Mouse (Mus musculus) frontal cortex, postnatal 10 days (tissue): ENCODE data around the gene Erg.

Experiments
- DNase-seq, 2 experiments: peaks; one replicate each; pipeline ENCODE4 v3.0.0; 2022; ENCODE audit warnings: low spot score in 2 of 2, mixed read lengths in 1 of 2

The Erg gene

DNA sequence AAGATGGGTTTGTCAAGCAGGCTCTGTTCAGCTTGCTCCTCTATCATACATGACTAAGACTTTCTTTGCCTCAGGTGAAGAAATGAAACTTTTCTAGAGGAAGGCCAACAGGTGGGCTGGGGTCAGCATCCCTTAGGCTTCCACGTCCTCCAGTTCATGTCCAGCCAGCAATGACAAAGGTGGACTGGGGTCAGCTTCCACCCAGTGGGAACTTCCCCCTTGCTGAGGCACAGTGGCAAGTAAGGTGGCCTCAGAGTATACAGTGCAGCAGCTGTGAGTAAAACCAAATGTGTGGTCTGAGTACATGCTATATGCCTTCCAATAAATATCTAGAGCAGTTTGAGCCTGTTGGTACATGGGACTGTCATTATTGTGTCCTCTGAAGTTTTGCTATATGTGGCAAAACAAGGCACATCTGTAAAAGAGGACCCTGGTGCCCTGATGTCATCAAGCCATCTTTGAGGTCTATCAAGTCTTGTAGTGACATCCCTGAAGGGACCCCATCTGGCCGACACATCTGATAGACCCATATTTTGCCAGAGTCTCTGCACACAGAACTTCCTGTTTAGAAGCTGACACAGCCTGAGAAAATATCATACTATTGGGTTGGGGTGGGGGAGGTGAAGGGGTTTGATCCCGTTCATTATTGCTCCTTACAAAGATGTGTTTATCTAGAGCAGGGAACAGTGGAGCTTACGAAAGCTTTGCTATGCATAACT, 197.4 kb downstream of the Erg start:
- no peak for DNase-seq

DNA sequence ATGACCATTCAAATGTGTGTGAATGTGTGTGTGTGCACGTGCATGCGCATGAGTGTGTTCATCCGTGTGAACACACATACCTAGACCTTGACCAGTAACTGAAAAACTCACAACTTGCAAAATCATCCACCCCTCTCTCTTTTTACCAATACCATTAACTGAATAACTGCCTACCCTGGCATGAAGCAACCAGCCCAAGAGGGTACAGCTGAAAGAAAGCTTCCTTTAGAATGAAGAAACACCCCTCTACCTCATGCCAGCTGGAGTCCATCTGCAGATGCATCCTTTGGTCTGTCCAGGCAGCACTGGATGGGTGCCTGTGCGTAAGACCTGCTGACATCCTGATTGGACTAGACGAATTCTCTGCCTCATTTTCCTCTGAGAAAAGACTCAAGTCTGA, 198.1 kb downstream of the Erg start:
- no peak for DNase-seq

DNA sequence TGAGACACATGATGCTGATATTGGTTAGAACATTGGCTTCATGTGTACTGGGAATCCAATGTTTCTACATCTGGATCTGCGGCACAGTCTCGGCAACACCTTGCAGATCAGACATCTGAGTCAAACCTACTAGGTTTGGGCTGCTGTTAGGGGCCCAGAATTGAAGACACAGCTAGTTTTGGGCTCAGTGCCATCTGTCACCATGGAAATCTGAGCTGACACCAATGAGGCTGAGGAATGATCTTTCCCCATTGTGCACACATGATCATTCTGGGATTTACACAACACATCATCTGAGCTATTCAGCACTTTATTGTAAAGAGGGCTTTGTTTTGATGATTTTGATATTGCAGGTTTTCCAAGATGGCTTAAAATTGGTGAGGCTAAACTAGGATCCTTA, 199.4 kb downstream of the Erg start:
- DNase-seq: no peak

DNA sequence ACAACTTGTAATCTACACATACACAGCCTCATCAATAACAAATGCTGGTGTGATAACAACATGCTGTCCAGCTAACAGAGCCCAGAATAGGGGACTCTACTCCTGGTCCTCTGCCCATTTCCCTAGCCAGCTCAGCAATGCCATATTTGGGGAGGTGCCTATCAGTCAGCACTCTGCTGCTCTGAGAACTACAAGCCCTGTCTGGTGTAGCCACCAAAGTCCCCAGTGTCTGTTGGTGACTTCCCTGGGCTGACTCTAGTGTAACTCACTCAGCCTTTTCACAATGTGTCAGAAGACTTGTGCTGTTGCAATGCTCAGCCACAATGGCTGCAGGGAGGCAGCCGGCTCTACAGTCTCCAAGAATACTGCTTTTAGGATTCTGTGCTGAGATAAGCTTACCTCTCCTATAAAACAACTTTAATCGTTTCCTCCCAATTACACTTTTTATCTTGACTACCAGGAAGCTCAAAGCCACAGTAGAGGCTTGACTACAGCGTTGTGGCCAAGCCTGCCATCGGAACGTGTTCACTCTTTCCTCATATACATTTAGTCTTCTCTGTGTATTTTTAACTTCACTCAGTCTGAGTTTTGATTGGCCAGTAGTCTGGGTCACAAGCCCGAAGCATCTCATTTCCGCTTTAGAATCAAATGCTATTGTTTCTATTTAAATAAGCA, 201.0 kb downstream of the Erg start:
- DNase-seq: no peak

DNA sequence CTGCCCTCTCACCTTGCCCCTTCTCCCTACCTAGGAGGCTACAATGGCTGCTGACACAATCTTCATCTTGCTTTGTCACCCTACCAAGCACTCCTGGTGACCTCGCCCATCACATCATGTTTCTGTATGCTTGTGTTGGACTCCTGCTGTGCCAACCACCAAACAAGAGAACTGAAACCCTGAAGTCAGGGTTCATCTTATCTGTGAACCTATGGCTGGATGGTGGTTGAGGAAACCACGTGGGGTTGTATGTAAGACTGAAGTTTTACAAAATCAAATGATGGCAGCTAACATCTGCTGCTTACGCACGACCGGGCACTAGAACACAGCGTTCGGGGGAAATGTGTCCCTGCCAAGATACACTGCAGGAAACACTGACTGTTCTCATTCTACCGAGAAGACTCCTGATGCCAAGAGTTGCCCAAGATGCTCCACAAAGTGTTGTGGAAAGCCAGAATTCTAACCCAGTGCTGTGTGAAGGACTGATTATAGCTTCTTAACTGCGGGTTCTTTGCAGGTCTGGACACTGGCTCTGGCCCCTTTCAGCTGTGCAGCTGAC, 201.7 kb downstream of the Erg start:
- DNase-seq: no peak

DNA sequence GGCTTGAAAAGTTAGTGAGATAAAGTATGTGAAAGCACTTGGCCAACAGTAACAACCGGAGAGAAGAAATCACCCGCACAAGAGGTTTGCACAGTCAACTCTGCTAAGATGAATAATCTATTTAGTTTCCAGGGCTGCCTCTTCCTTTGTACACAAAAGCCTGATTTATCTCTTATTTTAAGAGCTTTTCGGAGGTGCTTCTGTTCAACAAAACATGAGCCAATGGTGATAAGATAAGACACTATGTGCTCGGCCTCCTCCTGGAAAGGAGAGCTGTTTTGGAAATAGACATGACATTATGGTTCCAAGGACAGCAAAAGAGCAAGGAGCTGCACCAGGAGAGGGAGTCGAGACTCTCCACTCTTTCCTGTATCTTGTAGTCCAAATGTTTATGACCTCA, 204.1 kb downstream of the Erg start:
- DNase-seq: no peak

DNA sequence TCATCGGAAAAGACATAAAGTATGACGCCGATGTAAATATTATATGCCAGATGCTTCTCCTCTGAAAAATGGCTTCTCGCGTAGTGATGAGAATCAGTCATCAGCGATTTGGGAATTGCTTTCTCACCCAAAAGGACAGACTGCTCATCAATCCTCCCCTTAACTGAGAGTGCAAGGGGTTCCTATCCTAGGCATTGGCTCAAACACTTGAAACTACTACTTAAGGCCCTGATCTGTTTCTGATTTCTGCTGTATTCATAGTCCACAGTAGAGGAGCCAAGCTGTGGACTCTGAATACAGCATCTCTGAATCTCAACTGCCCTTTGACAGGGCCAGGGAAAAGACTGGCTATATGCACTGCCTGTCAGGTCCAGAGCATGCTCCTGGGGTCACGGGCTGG, 209.6 kb downstream of the Erg start:
- no peak for DNase-seq

DNA sequence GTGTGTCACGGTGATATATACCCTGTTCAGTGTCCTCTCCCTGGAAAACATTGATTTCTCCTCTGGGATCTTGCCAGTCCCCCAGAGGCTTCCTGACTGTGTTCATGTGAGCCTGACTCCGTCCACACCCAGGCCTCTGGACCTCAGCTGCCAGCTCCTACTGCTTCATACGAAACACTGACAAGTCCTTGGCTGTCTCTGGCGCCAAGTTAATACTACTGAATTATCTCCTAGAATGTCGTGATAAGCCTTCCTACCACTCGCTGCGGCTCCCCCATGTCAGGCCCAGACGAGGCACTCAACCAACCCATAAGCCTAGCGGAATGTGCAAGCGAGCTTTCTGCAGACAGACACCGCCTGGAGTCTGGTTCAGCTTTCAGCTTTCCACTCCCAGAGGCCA, 210.0 kb downstream of the Erg start:
- DNase-seq: no peak

DNA sequence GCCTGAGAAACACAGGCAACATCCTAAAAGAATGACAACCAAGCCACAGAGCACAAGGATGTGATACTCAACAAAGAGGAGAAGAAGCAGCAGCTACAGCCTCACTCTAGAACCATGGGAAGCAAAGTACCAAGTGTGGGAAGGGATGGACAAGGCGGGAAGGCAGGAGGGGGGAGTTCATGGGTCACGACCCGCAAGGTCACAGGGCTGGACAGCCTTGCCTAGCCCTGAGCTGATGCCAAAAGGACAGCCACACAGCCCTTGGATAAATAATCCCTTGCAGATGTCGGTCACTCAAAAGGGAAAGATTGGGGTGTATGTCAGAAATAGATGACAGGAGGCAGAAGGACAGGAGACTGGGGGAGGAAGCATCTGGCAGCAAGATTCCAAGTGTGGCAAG, 211.7 kb downstream of the Erg start:
- no peak for DNase-seq

DNA sequence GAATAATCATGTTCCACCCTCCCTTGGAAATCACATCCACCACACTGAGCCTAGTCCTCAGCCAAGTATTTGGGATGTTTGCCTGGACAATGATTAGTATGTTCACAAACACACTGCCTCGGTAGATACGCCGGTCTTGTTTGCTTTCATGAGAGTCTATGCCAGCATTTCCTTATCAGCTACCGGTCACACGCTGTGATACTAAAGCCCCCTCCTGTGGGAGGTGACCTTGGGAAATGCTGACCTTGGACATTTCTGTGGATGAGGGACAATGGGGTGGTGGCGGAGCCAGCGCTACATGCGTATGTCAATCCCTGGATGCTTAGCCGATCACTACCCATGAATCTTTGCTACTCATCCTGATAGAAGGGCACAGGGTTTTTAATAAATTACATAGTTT, 213.4 kb downstream of the Erg start:
- DNase-seq: no peak

DNA sequence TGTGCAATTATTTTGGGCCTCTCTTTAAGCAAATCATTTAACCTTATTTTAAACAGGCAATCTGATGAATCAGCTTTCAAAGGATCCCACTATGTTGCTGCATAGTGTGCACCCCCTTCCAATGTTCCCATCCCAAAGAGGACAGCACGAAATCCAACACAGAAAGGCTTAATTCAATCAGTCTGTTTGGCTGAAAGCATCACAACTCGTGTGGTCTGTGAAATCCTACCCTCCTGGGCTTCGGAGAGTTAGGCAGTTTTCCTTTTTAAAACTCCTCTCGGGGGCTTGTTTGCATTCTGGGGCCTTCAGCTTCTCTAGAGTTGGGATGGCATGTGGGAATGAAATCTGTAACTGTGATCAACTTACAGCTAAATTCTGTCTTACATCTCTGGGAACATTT, 214.7 kb downstream of the Erg start:
- no peak for DNase-seq

DNA sequence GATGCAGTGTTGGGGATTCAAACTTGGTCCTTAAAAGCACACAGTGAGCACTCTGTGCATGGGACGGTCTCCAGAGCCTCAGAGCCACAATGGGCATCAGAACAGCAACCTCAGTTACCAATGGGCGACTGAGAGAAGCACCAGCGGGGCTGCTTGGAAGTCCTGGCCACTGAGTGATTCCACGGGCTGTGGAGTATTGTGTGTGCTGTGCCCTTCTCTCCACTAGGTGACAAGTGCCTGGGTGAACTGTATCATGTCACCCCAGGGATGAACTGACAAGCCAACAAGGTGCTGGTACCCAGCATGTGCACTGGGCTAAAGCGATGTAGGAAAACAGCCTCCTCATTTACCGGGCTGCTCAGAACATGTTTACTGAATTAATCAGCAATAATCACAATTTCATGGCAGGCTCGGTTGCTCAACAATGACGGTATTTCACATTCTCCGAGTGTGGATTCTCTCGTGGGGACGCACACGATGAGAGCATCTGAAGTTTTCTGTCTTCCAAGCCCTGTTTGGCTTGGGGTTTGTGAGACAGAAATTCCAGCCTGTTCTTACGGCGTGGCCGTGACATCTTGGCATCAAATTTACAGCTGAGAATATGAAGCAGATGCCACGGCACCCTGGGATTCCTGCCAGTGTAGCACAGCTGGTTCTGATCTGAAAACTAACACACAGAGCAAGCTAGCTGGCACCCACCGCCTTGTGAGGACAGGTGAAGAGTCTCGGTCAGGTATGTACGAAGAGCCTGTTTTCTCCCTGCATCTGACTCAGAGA, 219.2 kb downstream of the Erg start:
- DNase-seq: no peak

DNA sequence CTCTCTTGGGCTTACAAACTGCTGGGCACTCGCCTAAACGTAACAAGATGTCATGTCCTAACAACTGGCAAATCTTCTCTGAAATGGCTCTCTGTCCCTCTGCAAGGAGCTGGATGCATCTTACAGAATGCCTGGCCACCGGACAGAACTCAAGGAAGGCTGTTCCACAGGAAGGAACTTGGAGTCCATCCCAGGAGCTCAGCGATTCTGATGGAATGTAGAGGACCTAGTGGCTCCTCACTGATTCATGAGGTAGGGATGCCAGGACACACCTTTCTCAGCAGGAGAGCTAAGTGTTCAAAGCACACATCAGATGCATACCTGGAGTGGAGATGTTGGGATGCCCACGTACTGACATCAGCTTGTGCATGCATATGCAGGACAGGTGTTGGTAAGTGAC, 221.2 kb downstream of the Erg start:
- DNase-seq: no peak

DNA sequence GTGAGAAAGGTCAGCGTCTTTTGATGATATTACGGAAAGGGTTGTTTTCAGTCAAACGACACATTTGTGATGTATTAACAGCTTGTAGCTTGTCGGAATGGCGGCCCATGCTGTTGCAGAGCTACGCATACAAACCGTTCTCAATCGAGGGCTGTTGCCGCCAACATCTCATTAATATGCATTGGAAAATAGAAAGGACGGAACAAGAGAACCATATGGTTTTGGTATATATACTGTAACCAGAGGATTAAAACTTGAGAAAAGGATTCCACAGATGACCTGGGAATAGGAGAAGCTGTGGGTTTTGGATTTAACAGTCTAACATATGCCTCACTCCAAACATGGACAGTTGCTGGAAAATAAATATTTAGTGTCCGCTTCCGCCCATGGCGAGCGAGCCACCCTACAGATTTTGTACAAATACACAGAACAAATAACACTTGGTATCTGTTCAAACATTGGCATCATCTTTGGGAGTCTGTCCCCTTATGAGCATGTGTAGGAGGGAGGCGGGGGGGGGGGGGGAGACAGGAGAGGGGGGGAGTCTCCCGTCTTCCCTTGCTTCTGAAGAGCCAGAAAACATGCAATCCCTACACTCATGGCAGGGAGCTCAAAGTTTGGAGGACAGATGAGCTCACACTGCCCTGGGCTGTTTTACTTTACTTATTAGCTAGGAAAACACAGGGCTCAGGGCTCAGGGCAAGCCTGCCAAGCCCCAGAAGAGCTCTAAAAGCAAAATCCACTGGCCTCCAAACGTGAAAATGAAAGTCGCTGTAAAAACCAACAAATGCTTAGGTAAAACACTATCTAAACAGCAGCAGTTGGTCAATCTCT, 222.5 kb downstream of the Erg start:
- no peak for DNase-seq

DNA sequence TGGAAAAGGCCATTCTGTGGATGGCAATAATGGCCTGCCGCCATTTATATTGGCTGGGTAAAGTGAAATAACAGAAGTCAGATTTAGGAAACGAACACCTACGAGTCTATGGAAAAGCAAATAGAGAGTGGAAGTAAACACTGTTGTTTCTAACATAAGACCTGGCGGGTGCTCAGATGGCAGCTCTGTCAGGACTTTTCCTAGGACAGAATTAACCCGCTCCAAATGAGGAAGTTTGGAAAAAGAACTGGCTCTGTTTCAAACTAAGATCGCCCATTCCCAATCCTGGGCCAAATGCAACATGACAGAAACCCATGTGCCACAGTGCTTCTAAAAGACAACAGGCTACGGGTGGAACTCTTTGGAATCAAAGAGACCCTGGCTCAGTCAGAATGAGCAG, 224.4 kb downstream of the Erg start:
- no peak for DNase-seq

DNA sequence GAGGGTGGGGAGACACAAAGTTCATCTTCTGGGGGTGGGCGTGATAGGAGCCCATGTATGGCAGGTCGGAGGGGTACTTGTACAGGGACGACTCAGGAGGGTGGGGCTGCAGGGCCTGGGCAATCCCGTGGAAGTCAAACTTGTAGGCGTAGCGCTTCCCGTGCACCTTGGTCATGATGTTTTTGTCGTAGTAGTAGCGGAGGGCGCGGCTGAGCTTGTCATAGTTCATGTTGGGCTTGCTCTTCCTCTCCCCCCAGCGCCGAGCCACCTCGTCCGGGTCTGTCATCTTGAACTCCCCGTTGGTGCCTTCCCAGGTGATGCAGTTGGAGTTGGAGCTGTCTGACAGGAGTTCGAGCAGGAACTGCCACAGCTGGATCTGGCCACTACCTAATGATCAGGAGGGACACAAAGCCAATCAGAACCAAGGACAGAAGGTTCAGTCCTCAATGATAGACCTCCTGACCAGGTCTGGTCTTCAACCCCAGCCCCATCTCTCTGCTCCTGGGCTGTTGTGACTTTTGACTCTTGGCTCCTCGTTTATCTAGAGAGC, 225.4 kb downstream of the Erg start:
- DNase-seq: no peak

DNA sequence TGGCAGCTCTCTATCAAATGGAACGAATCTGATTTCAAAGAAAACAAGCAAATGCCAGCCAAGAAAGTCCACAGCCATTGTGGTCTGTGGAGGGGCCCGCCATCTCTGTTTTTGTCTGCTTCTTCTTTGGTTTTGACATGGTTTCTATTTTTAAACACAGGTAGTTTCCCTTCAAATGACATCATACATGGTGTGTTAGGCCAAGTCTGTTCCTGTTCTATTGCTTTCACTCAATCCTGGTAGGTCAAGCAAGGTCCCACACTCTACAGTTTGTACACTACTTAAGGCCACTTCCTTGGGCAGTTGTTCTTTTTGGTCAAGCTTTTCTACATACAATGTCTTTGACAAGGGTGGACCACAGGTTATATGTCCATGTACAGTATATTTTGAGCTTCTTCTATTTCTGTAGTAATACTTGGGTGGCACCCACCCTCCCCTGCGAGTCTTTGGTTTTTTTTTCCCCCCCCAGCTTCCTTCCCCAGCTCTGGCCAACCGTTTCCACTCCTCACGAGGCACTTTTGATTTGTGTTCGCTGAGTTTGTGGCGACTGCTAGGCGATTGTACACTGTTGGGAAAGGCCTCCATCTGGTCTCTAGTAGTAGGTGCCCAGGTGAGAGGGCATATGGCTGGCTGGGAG, 226.1 kb downstream of the Erg start:
- DNase-seq: no peak

DNA sequence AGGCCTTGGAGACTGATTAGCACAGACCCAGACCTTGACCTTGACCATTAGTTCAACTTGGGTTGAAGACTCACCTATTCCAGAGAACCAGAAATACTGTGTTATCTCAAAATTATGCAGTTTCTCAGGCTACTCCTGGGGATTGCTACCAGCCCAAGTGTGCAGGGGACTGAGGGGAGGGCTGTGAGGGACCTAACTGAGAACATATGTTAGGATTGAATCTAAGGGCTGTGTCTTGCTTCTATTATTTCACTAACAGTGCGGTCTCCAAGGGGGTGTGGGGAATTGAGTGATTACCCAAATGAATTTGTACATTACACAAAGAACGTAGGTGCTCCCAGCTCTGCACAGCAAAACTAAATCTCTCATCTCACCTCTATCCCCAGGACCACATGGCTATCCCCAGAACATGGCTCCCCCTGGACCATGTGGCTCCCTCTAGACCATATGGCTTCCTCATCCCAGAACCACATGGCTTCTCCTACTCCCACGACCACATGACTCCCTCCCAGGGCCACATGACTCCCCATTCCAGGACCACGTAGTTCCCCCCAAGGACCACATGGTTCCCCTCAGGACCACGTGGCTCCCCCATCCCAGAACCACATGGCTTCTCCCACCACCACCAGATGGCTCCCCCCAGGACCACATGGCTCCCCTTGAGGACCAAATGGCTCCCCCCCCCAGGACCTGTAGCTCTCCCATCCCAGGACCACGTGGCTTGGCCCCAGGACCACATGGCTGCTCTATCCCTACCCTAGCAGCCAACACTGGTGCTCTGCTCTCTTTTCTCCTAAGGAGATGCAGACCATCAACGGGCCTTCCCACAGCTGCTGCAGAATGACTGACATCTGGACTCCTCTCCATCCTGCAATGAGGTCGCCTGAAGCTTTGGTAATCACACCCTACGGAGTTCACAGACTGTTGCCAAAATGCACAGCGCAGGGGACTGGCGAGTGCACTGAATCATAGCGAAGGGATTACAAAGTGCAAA, 229.1 kb downstream of the Erg start:
- DNase-seq: no peak

DNA sequence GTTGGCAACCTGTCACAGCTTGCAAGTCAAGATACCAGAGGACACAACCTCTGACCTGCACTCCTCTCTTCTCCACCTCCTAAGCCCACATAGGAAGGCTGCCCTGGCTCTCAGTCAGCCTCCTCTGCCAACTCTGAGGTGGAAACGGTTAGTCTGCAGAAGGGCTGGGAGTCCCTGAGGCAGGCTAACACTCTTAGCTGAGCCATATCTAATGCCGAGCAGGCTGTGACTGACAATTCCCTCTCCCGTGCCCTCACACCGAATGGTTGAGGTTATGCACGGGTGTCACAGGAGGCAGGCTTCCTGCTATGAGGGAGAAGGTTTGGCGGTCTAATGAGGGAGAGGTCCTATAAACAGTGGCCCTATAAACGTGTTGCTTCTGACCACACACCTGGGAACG, 232.6 kb downstream of the Erg start:
- no peak for DNase-seq

DNA sequence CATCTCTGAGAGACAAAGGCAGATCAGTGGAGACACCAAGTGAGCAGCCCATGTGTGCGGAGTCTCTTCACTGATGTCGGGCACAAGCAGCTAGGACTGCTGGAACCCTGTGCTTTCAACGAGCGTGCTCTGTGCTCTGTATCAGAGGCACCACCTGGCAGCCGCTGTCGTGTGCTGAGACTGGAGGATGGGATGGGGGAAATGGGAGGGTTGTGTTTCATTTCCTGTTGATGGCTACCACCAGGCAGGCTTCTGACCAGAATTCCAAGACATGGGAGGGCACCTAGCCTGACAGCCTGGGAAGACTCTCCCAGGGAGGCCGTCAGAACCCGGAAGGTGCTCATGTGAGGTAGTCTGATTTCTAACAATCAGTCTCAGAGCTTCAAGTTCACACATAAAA, 234.1 kb downstream of the Erg start:
- no peak for DNase-seq
